24 mouse cellular contexts compared by ENCODE assay signal in genomic region chr10:25399016-25399415, GRCm38 (mm10).
"Had no signal": no experiment of that assay in that cellular context is flagged by ENCODE, and none has a peak within 500 bp of the region (broad histone marks: within the 10 kb centered on the region; RNA-seq: fewer than 3 reads in every experiment).

No protein-coding gene starts in this region.

- H3K4me3 ChIP-seq: embryonic facial prominence, embryonic 10.5 days; embryonic facial prominence, embryonic 12.5 days; embryonic facial prominence, embryonic 13.5 days; embryonic facial prominence, embryonic 15.5 days; erythroblast, embryonic 14.5 days; forebrain, embryonic 10.5 days; forebrain, embryonic 12.5 days; forebrain, embryonic 13.5 days; forebrain, embryonic 15.5 days; gastrocnemius, adult 2 months; heart, adult 2 months; heart, embryonic 10.5 days had no signal

- DNase-seq: cerebellum, adult 9-10 months; cerebellum, adult 9-11 months; cerebellum, postnatal 10 days; cerebellum, postnatal 14 days; cerebellum, postnatal 36 days; embryo, embryonic 11 days; forebrain, postnatal 0 days; gastrocnemius, adult 2 months; gastrocnemius, postnatal 10 days; gastrocnemius, postnatal 14 days; gastrocnemius, postnatal 25 days; gastrocnemius, postnatal 36 days; heart, adult 18-20 months; heart, adult 2 months had no signal

- H3K27ac ChIP-seq: embryonic facial prominence, embryonic 10.5 days; embryonic facial prominence, embryonic 12.5 days; embryonic facial prominence, embryonic 13.5 days; embryonic facial prominence, embryonic 15.5 days; forebrain, embryonic 10.5 days; forebrain, embryonic 12.5 days; forebrain, embryonic 13.5 days; forebrain, embryonic 15.5 days; gastrocnemius, adult 2 months; heart, adult 2 months; heart, embryonic 10.5 days had no signal
